Mouse (Mus musculus) macrophage (primary cell): Measurements from ENCODE around the gene Akr7a5. TPM values are rescaled to one million over a fixed set of nuclear protein-coding genes. Genes with fewer than 3 reads are reported as not detected.

ENCODE experiments used
- H3K27ac ChIP-seq: fragments of 350-480 bp; formaldehyde crosslinking; 2 replicates; pipeline ENCODE4 v1.9.0; 2021
- H3K36me3 ChIP-seq: fragments of 350-480 bp; formaldehyde crosslinking; 2 replicates; pipeline ENCODE4 v1.9.0; 2021; ENCODE audit errors: inconsistent target
- H3K4me3 ChIP-seq: fragments of 350-480 bp; formaldehyde crosslinking; 2 replicates; pipeline ENCODE4 v1.9.0; 2021; ENCODE audit errors: inconsistent target
- H3K79me2 ChIP-seq: fragments of 350-480 bp; formaldehyde crosslinking; 2 replicates; pipeline ENCODE4 v1.9.0; 2021; ENCODE audit errors: inconsistent target
- WGBS: methylation state at CpG from one replicate; pipeline ENCODE4 v1.1.7; 2026; ENCODE audit warnings: inconsistent platforms; ENCODE audit not compliant: missing documents; 5-methylcytosine and 5-hydroxymethylcytosine counted together
- polyA plus RNA-seq: library from polyadenylated mRNA; stranded (reverse); fragments of 250-400 nt; gene quantifications from 3 replicates; pipeline ENCODE4 v1.2.4, GENCODE M21; 2018; ENCODE audit warnings: inconsistent platforms
- total RNA-seq, 78 experiments: library from RNA; depleted of rRNA; stranded (reverse); fragments of 250-400 nt; gene quantifications; 1 replicate in 9 of 78; 2 replicates in 24 of 78; 3 replicates in 43 of 78; 4 replicates in 2 of 78; pipeline ENCODE4 v1.2.4; 2018; ENCODE audit warnings: inconsistent platforms in 56 of 78

Akr7a5 gene
- total RNA-seq (2018; cell fraction: chromatin; rRNA removed): 10 to 100 TPM in 3 of 26 experiments, 1 to 10 TPM in 14, under 1 TPM in 3, not detected in 6; 0.66 to 13.8 (median 4.1) TPM
- 10 to 100 TPM in 24 of 26 experiments, 1 to 10 TPM in 2; 9.5 to 28.9 (median 16.6) TPM for total RNA-seq (2018; cell fraction: cytosol; rRNA removed)
- 10 to 100 TPM in 3 of 26 experiments, 1 to 10 TPM in 23; 1.8 to 13.8 (median 3.8) TPM for total RNA-seq (2018; cell fraction: nucleus; rRNA removed)
- polyA plus RNA-seq: 17.1 to 29.2 TPM (median 20.7 TPM) in 3 replicates

- 1% methylated on average over 61 of the region's 63 CpGs for WGBS
- Histone ChIP-seq H3K36me3 (peaks cover 15% of the 10 kb centered on the region), H3K79me2 (peaks cover 40% of the 10 kb centered on the region), H3K27ac (peak within 1 kb of the TSS; percentile 61), H3K4me3 (peak within 1 kb of the TSS; percentile 81)
Observed at GRCm38 (mm10) chr4:139310171-139310898, at the start of gene Akr7a5, which contains the start of gene Pqlc2. Akr7a5 (plus strand) TSS chr4:139310744. Pqlc2 (minus strand) TSS chr4:139310708.

GRCm38 (mm10) chr4:139262981-139263380 lies 47.6 kb upstream of the Akr7a5 start:
- Histone ChIP-seq H3K27ac (no peak overlapping the region), H3K36me3 (peaks cover 97% of the 10 kb centered on the region), H3K4me3 (no peak overlapping the region), H3K79me2 (peaks cover 100% of the 10 kb centered on the region)
- WGBS: 87% methylated on average over 6 of the region's 6 CpGs

DNA sequence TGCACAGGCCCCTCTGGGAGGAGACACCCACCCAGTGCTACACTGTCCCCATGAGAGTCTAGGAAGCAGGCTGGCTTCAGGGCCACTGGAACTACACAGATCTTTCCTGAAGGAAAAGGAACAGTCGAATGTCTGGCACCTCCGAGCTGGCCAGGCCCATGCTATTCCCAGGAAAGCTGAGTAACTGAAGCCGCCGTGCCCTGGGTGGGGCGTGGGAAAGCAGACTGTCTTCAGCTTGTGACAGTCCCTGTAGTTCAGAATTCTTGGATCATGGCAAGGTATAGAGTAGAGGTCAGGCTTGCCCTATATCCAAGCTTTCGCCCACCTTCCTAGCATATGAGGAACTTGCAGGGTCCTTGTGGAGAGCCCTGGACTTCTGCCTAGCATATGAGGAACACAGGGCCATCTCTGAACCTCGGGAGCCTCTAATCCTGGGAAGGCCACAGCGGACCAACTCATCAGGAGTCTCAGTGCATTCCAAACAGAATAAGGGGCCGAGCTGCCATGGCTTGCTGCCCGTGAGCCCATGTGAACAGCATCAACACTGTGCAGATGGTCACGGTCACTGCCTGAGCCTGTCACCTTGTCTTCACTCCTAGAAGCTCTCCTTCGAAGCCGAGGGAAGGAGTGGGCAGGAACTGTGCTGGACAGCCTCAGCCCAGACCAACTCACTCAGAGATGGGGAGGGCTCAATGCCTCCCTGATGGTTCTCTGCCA lies 44.6 kb upstream of the Akr7a5 start:
- Histone ChIP-seq H3K4me3 (no peak overlapping the region), H3K27ac (no peak overlapping the region), H3K36me3 (peaks cover 87% of the 10 kb centered on the region), H3K79me2 (peaks cover 100% of the 10 kb centered on the region)
- 93% methylated on average over 13 of the region's 13 CpGs for WGBS

DNA sequence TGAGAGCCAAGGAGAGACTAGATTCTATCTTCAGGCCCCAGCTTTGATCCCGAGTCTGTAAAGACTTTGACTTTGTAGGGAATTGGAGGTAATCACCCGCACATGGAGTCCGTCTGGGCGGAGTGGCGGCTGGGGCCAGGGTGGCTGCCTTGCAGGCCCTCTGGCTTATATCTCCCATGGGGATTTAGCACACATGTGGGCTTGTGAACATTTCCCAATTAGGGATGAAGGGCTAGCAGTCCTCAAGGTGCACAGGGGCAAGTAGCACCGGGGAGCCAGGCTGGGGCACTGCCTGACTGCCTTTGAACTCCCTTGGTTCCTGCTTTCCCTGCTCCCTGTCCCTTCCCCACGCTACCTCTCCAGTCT lies 44.1 kb upstream of the Akr7a5 start:
- H3K36me3 ChIP-seq: peaks cover 87% of the 10 kb centered on the region

DNA sequence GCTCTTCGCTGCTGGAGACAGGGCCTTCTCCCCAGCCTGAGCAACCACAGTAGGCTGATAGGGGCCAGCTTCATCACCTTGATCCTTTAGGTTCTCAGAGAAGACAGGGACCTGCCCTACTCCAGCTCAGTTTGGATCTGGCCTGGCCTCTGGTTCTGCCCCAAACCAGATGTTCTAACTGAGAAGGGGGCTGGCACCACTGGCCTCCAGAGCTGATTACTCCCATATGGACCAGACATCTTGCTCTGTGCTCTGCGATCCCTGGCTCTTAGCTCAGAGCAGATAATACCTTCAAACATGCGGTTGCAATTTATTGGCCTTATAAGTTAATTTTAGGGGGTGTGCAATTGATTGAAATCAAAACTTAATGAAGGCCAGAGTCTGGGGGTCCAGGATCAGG lies 43.2 kb upstream of the Akr7a5 start:
- H3K27ac ChIP-seq: no peak overlapping the region
- peaks cover 100% of the 10 kb centered on the region for H3K79me2 ChIP-seq
- H3K4me3 ChIP-seq: no peak overlapping the region
- WGBS: 90% methylated on average over 3 of the region's 3 CpGs
- peaks cover 87% of the 10 kb centered on the region for H3K36me3 ChIP-seq

More for the DNA sequence above, 44.1 kb upstream of the Akr7a5 start:
- WGBS: 90% methylated on average over 7 of the region's 7 CpGs
- peaks cover 100% of the 10 kb centered on the region for H3K79me2 ChIP-seq
- no peak overlapping the region for H3K4me3 ChIP-seq
- no peak overlapping the region for H3K27ac ChIP-seq

GRCm38 (mm10) chr4:139268242-139268641 lies 42.3 kb upstream of the Akr7a5 start:
- Histone ChIP-seq H3K36me3 (peaks cover 88% of the 10 kb centered on the region; the same call in 1 of the 2 replicates), H3K4me3 (no peak overlapping the region), H3K79me2 (peaks cover 100% of the 10 kb centered on the region), H3K27ac (no peak overlapping the region)
- 67% methylated on average over 1 of the region's 1 CpGs for WGBS

DNA sequence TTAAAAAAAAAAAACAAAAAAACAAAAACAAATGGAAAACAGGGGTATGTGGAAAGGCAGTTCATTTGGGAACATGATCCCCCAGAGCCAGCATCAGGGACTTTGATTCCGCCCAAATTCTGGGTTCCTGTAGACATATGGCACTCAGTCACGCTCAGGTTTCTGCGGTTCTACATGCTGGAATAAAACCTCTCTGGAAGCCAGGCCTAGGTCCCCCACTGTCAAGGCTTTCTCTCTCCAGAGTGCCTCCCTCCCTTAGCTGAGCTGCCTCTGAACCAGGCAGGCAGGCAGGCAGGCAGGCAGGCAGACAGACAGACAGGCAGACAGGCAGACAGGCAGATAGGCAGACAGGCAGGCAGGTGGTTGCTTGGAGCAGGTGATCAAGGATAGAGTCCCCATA lies 40.4 kb upstream of the Akr7a5 start:
- 100% methylated on average over 3 of the region's 3 CpGs for WGBS
- no peak overlapping the region for H3K4me3 ChIP-seq
- peaks cover 88% of the 10 kb centered on the region for H3K36me3 ChIP-seq
- H3K79me2 ChIP-seq: peaks cover 100% of the 10 kb centered on the region
- no peak overlapping the region for H3K27ac ChIP-seq

GRCm38 (mm10) chr4:139271562-139271961 lies 39.0 kb upstream of the Akr7a5 start:
- Histone ChIP-seq H3K4me3 (no peak overlapping the region), H3K36me3 (peaks cover 88% of the 10 kb centered on the region), H3K79me2 (peaks cover 100% of the 10 kb centered on the region), H3K27ac (no peak overlapping the region)
- WGBS: 96% methylated on average over 9 of the region's 9 CpGs

GRCm38 (mm10) chr4:139272951-139273680 lies 37.4 kb upstream of the Akr7a5 start:
- Histone ChIP-seq H3K36me3 (peaks cover 83% of the 10 kb centered on the region), H3K79me2 (peaks cover 100% of the 10 kb centered on the region), H3K4me3 (no peak overlapping the region), H3K27ac (no peak overlapping the region)
- WGBS: 97% methylated on average over 10 of the region's 10 CpGs

GRCm38 (mm10) chr4:139274573-139274972 lies 36.0 kb upstream of the Akr7a5 start:
- H3K79me2 ChIP-seq: peaks cover 96% of the 10 kb centered on the region
- 90% methylated on average over 7 of the region's 7 CpGs for WGBS
- no peak overlapping the region for H3K4me3 ChIP-seq
- no peak overlapping the region for H3K27ac ChIP-seq
- H3K36me3 ChIP-seq: peaks cover 81% of the 10 kb centered on the region

GRCm38 (mm10) chr4:139276411-139276810 lies 34.1 kb upstream of the Akr7a5 start:
- Histone ChIP-seq H3K27ac (no peak overlapping the region), H3K79me2 (peaks cover 78% of the 10 kb centered on the region), H3K36me3 (peaks cover 92% of the 10 kb centered on the region), H3K4me3 (no peak overlapping the region)
- 97% methylated on average over 7 of the region's 7 CpGs for WGBS

DNA sequence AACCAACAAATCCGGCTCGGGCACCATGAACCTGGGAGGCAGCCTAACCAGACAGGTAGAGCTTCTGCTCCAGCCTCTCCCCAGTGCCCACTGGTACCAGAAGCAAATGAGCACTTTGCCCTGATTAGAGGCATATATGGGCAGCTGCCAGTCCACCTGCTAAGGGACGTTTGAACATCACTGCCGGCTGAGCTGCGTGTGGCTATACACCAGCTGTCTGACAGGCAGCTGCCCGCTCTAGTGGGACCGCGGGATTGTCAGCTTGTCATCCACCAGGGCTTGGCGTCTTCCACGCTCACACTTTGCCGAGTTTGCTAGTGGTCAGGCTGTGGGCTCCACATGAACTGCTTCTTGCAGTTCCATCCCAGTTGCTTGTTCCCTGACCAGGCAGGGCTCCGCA lies 30.0 kb upstream of the Akr7a5 start:
- H3K27ac ChIP-seq: no peak overlapping the region
- 97% methylated on average over 12 of the region's 12 CpGs for WGBS
- H3K79me2 ChIP-seq: peaks cover 36% of the 10 kb centered on the region
- peaks cover 89% of the 10 kb centered on the region for H3K36me3 ChIP-seq
- no peak overlapping the region for H3K4me3 ChIP-seq

GRCm38 (mm10) chr4:139281791-139282345 lies 28.7 kb upstream of the Akr7a5 start:
- Histone ChIP-seq H3K4me3 (no peak overlapping the region), H3K79me2 (peaks cover 23% of the 10 kb centered on the region), H3K27ac (no peak overlapping the region), H3K36me3 (peaks cover 91% of the 10 kb centered on the region)
- WGBS: 97% methylated on average over 16 of the region's 16 CpGs

- Histone ChIP-seq H3K4me3 (no peak overlapping the region), H3K27ac (no peak overlapping the region), H3K79me2 (peaks cover 12% of the 10 kb centered on the region; the same call in 1 of the 2 replicates), H3K36me3 (peaks cover 91% of the 10 kb centered on the region)
- WGBS: 82% methylated on average over 6 of the region's 6 CpGs
Observed at GRCm38 (mm10) chr4:139282955-139283417, 27.6 kb upstream of the Akr7a5 start.
